Mouse (Mus musculus) A20 (cell line): ENCODE measurements around the gene Vmn1r176.
"Not testable (repeated sequence)": the region's sequence is repeated elsewhere in the genome, so short reads cannot be mapped to it uniquely, and the experiment has no call there.

Source experiments
- DNase-seq: peaks from one replicate; pipeline ENCODE4 v3.0.0-alpha.2; 2011; ENCODE audit warnings: low read depth, low spot score

Vmn1r176 gene

DNA sequence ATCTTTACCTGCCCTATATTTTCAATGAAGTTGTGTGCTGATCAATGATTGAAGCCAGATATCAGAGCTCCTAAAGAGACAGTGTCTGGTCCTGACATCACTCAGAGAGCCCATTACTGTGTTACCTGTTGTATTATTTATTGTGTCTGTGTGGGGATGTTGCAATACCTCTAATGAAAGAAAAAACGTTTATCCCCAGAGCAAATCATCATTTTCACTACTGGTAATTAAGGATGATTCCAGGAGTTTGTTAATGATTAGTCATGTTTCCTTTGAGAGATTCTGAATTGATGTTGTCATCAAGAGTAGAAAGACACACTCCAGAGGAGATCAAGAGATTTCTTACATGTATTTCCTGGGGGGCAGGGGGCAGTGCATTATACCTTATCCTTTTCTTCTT is at the start of gene Vmn1r176:
Vmn1r176 (minus strand) TSS at position 101 of the 400 bp plus-strand sequence.
- not testable (repeated sequence) for DNase-seq

DNA sequence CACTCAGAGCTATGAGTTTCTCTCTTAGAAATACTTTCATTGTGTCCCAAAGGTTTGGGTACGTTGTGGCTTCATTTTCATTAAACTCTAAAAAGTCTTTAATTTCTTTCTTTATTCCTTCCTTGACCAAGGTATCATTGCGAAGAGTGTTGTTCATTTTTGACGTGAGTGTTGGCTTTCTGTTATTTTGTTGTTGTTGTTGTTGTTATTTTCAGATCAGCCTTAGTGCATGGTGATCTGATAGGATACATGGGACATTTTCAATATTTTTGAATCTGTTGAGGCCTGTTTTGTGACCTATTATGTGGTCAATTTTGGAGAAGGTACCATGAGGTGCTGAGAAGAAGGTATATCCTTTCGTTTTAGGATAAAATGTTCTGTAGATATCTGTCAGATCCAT is 39.7 kb upstream of the Vmn1r176 start:
- not testable (repeated sequence) for DNase-seq

- not testable (repeated sequence) for DNase-seq
Observed at GRCm38 (mm10) chr7:23866349-23866748, 29.2 kb upstream of the Vmn1r176 start, which contains the start of gene Vmn1r177. TSS of gene Vmn1r177 (minus strand) at chr7:23866449.

- not testable (repeated sequence) for DNase-seq
Observed at GRCm38 (mm10) chr7:23810543-23810942, 26.6 kb downstream of the Vmn1r176 start, which contains the start of gene Vmn1r175. TSS of gene Vmn1r175 (minus strand) at chr7:23810643.

- DNase-seq, result no peak
Observed at GRCm38 (mm10) chr7:23784526-23784925, 52.6 kb downstream of the Vmn1r176 start.
